Comparison of ENCODE assay signal across 8 mouse cellular contexts in the genomic region with DNA sequence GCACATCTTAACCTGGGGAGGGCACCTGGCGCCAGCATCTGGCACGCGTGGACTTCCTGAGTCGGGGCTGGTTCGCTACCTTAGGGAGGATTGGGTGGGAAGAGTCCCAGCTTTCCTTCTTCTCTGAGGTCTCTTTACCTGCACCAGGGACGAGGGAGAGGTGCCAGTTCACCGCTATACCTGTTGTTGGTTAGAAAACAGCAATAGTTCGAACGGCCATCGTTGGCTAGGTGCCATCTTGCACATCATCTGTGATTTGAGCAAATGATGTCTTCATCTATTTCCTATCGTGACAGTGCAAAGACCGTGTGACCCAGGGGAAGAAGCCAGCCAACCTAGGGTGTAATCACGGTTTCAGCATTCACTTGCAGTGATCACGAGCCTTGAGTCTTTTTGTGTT. TPM values are rescaled to one million over a fixed set of nuclear protein-coding genes. Genes with fewer than 3 reads are reported as not detected.
DNase-seq lines count a peak whose midpoint lies in the region; ATAC-seq lines count a peak whose summit lies in the region.

No protein-coding gene starts in this region.

- WGBS in liver, embryonic 11.5 days = 56% methylated on average over 14 of the region's 14 CpGs
- 58% methylated on average over 14 of the region's 14 CpGs for WGBS in forebrain, embryonic 16.5 days
- 50% methylated on average over 14 of the region's 14 CpGs for WGBS in limb, embryonic 15.5 days
- 63% methylated on average over 14 of the region's 14 CpGs for WGBS in stomach, embryonic 14.5 days

- no peak for DNase-seq in liver, embryonic 11.5 days (ENCODE audit: low spot score)
- DNase-seq in liver = no peak
- no peak for DNase-seq in layer of hippocampus, adult 9-11 months
- DNase-seq in urinary bladder, postnatal 10 days (ENCODE audit: low spot score) = no peak
- DNase-seq in cerebellum, postnatal 36 days = no peak

- H3K9me3 ChIP-seq in liver, embryonic 11.5 days (ENCODE audit: control insufficient read depth, low read length) = no peaks in the 10 kb centered on the region
- no peaks in the 10 kb centered on the region for H3K9me3 ChIP-seq in forebrain, embryonic 16.5 days (ENCODE audit: control insufficient read depth, low read length)
- H3K9me3 ChIP-seq in limb, embryonic 15.5 days = no peaks in the 10 kb centered on the region
- no peaks in the 10 kb centered on the region for H3K9me3 ChIP-seq in stomach, embryonic 14.5 days (ENCODE audit: control insufficient read depth, low read depth, low read length)

- no peak for ATAC-seq in liver, embryonic 11.5 days (replicated peaks; ENCODE audit: low FRiP score)
- ATAC-seq in forebrain, embryonic 16.5 days = no peak
- ATAC-seq in limb, embryonic 15.5 days (ENCODE audit: insufficient number of reproducible peaks, low FRiP score, low TSS enrichment, low read depth) = no peak
- no peak for ATAC-seq in stomach, embryonic 14.5 days (ENCODE audit: insufficient number of reproducible peaks, insufficient read depth, low FRiP score, low read depth)

- H3K9ac ChIP-seq in liver, embryonic 11.5 days (ENCODE audit: low read depth, low read length) = no peak overlapping the region
- peak overlapping the region; percentile 56; the same call in 1 of the 2 replicates for H3K9ac ChIP-seq in forebrain, embryonic 16.5 days (replicated peaks; ENCODE audit: low read depth, low read length)
- peak overlapping the region; percentile 48; the same call in 1 of the 2 replicates for H3K9ac ChIP-seq in limb, embryonic 15.5 days
- peak overlapping the region; percentile 48; the same call in 1 of the 2 replicates for H3K9ac ChIP-seq in stomach, embryonic 14.5 days (replicated peaks; ENCODE audit: low read depth, low read length)

- peaks cover 30% of the 10 kb centered on the region for H3K27me3 ChIP-seq in liver, embryonic 11.5 days (replicated peaks; ENCODE audit: control insufficient read depth, insufficient read depth, low read length)
- peaks cover 6% of the 10 kb centered on the region; the same call in 1 of the 2 replicates for H3K27me3 ChIP-seq in forebrain, embryonic 16.5 days (replicated peaks; ENCODE audit: control insufficient read depth, insufficient read depth, low read length)
- H3K27me3 ChIP-seq in limb, embryonic 15.5 days = peaks cover 17% of the 10 kb centered on the region
- H3K27me3 ChIP-seq in stomach, embryonic 14.5 days (ENCODE audit: control insufficient read depth, insufficient read depth, low read length) = no peaks in the 10 kb centered on the region

- H3K36me3 ChIP-seq in liver, embryonic 11.5 days (ENCODE audit: control insufficient read depth, insufficient read depth, low read length) = no peaks in the 10 kb centered on the region
- H3K36me3 ChIP-seq in forebrain, embryonic 16.5 days (ENCODE audit: control insufficient read depth, insufficient read depth) = no peaks in the 10 kb centered on the region
- 0 out of 2 replicates have a peak, but pooled peaks cover 4% of the 10 kb centered on the region for H3K36me3 ChIP-seq in limb, embryonic 15.5 days
- H3K36me3 ChIP-seq in stomach, embryonic 14.5 days (ENCODE audit: control insufficient read depth, insufficient read depth, low read length) = no peaks in the 10 kb centered on the region

- peak overlapping the region; percentile 49 for H3K4me2 ChIP-seq in liver, embryonic 11.5 days
- peak overlapping the region; percentile 60; the same call in 1 of the 2 replicates for H3K4me2 ChIP-seq in forebrain, embryonic 16.5 days (ENCODE audit: low read length)
- H3K4me2 ChIP-seq in limb, embryonic 15.5 days = peak overlapping the region; percentile 72
- peak overlapping the region; percentile 62 for H3K4me2 ChIP-seq in stomach, embryonic 14.5 days (replicated peaks; ENCODE audit: low read depth, low read length)

- H3K4me3 ChIP-seq in liver, embryonic 11.5 days (ENCODE audit: low read depth, low read length) = peak overlapping the region; percentile 21
- no peak overlapping the region; the same call in 1 of the 2 replicates for H3K4me3 ChIP-seq in forebrain, embryonic 16.5 days (replicated peaks; ENCODE audit: low read length)
- H3K4me3 ChIP-seq in limb, embryonic 15.5 days = peak overlapping the region; percentile 50
- peak overlapping the region; percentile 35; the same call in 1 of the 2 replicates for H3K4me3 ChIP-seq in stomach, embryonic 14.5 days (ENCODE audit: low read depth, low read length)

- no peak overlapping the region for H3K27ac ChIP-seq in liver, embryonic 11.5 days (ENCODE audit: low read depth, low read length)
- H3K27ac ChIP-seq in forebrain, embryonic 16.5 days (ENCODE audit: low read length) = no peak overlapping the region
- peak overlapping the region; percentile 89 for H3K27ac ChIP-seq in limb, embryonic 15.5 days
- peak overlapping the region; percentile 87; the same call in 1 of the 2 replicates for H3K27ac ChIP-seq in stomach, embryonic 14.5 days (ENCODE audit: low read length)

- H3K4me1 ChIP-seq in liver, embryonic 11.5 days (replicated peaks; ENCODE audit: control insufficient read depth, insufficient read depth, low read length) = 0 out of 2 replicates have a peak, but pooled peaks cover 3% of the 10 kb centered on the region
- peaks cover 15% of the 10 kb centered on the region for H3K4me1 ChIP-seq in forebrain, embryonic 16.5 days (replicated peaks; ENCODE audit: control insufficient read depth, insufficient read depth, low read length)
- H3K4me1 ChIP-seq in limb, embryonic 15.5 days = peaks cover 34% of the 10 kb centered on the region
- H3K4me1 ChIP-seq in stomach, embryonic 14.5 days (ENCODE audit: control insufficient read depth, insufficient read depth, low read length) = peaks cover 17% of the 10 kb centered on the region

RNA-seq across cellular contexts. Expression of a gene that starts 1.1 kb away (rescaled TPM):
- polyA plus RNA-seq in liver, embryonic 11.5 days (2014; fragmentation: Nextera tagmentation; extraction: Ambion mirVana) = 1.9 and 2.9 TPM in 2 replicates
- 4.6 and 5.5 TPM in 2 replicates for polyA plus RNA-seq in forebrain, embryonic 16.5 days (2015; fragmentation: Nextera tagmentation; extraction: Ambion mirVana)
- 110 and 122 TPM in 2 replicates for polyA plus RNA-seq in limb, embryonic 15.5 days (2015; fragmentation: Nextera tagmentation; extraction: Ambion mirVana)
- polyA plus RNA-seq in stomach, embryonic 14.5 days (2014; fragmentation: Nextera tagmentation; extraction: Ambion mirVana) = 8.1 and 9.9 TPM in 2 replicates

RNA-seq across cellular contexts. Expression of a gene that starts 23.3 kb away (rescaled TPM):
- 38.8 and 42.3 TPM in 2 replicates for polyA plus RNA-seq in liver, embryonic 11.5 days (2014; fragmentation: Nextera tagmentation; extraction: Ambion mirVana)
- 34.4 and 36.8 TPM in 2 replicates for polyA plus RNA-seq in forebrain, embryonic 16.5 days (2015; fragmentation: Nextera tagmentation; extraction: Ambion mirVana)
- polyA plus RNA-seq in limb, embryonic 15.5 days (2015; fragmentation: Nextera tagmentation; extraction: Ambion mirVana) = 11.6 and 13.2 TPM in 2 replicates
- polyA plus RNA-seq in stomach, embryonic 14.5 days (2014; fragmentation: Nextera tagmentation; extraction: Ambion mirVana) = 15.2 and 16.8 TPM in 2 replicates

RNA-seq across cellular contexts. Expression of a gene that starts 57.7 kb away (rescaled TPM):
- 30.0 and 35.5 TPM in 2 replicates for polyA plus RNA-seq in liver, embryonic 11.5 days (2014; fragmentation: Nextera tagmentation; extraction: Ambion mirVana)
- 27.4 and 32.1 TPM in 2 replicates for polyA plus RNA-seq in forebrain, embryonic 16.5 days (2015; fragmentation: Nextera tagmentation; extraction: Ambion mirVana)
- 27.9 and 30.7 TPM in 2 replicates for polyA plus RNA-seq in limb, embryonic 15.5 days (2015; fragmentation: Nextera tagmentation; extraction: Ambion mirVana)
- polyA plus RNA-seq in stomach, embryonic 14.5 days (2014; fragmentation: Nextera tagmentation; extraction: Ambion mirVana) = 25.2 and 26.2 TPM in 2 replicates

Comparison
In these comparisons a context has a peak if more than half of its experiments do, and no peak if none do; other contexts are left out.
1. H3K27ac ChIP-seq: peak in limb, embryonic 15.5 days (single experiment) and stomach, embryonic 14.5 days (single experiment); none in liver, embryonic 11.5 days (single experiment) and forebrain, embryonic 16.5 days (single experiment).
2. RNA of a gene that starts 1.1 kb away (polyA plus RNA-seq): 110 to 122 TPM in limb, embryonic 15.5 days; 8.1 to 9.9 TPM in stomach, embryonic 14.5 days, 4.6 to 5.5 TPM in forebrain, embryonic 16.5 days and 1.9 to 2.9 TPM in liver, embryonic 11.5 days; every median in the first group is over 10 times any median in the second.
3. Peak in every context shown above with its lines, with median percentiles within 50 percentile points of each other: H3K4me2 ChIP-seq.